11 mouse cellular contexts compared by ENCODE assay signal in the genomic region with DNA sequence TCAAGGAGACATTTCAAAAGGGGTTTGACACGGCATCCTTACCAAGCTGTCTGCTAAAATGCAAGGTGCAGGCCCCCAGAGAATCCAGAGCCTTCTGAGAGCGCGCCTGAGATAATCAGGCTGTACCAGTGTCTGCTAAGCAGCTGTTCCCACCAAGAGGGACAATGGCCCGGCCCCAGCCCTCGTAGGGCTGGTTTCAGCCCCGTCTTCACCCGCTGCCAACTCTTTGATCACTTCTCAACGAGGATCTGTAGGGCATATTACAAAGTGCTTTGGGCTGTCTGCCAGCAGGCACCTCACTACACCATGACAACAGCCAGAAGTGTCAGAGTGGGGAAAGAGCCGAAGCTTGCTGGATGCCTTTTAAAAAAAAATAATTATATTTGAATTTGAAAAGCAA. TPM values are rescaled to one million over a fixed set of nuclear protein-coding genes. Genes with fewer than 3 reads are reported as not detected.
DNase-seq lines count a peak whose midpoint lies in the region; ATAC-seq and TF ChIP-seq lines count a peak whose summit lies in the region.
"Had no signal": no experiment of that assay in that cellular context is flagged by ENCODE, and none has a peak within 500 bp of the region (broad histone marks: within the 10 kb centered on the region; RNA-seq: fewer than 3 reads in every experiment).

No protein-coding gene starts in this region.

- H3K9me3 ChIP-seq in heart, embryonic 11.5 days (replicated peaks; ENCODE audit: control insufficient read depth, low read length), result no peaks in the 10 kb centered on the region
- no peaks in the 10 kb centered on the region for H3K9me3 ChIP-seq in ES-E14 (ENCODE audit: control insufficient read depth, insufficient read depth, low read depth, low read length)
- H3K9me3 ChIP-seq in forebrain, embryonic 10.5 days, result no peaks in the 10 kb centered on the region
- no peaks in the 10 kb centered on the region for H3K9me3 ChIP-seq in lung, embryonic 16.5 days (ENCODE audit: control insufficient read depth, low read length)
- H3K9me3 ChIP-seq: megakaryocyte, embryonic 14.5 days had no signal

- peak overlapping the region; percentile 10; the same call in 1 of the 2 replicates for H3K4me3 ChIP-seq in heart, embryonic 11.5 days (ENCODE audit: low read depth, low read length)
- H3K4me3 ChIP-seq in ES-E14 (ENCODE audit: insufficient read depth in 1 of 2, low read depth in 1 of 2, low read length in 2 of 2, poor library complexity in 1 of 2, severe bottlenecking in 1 of 2), result peak overlapping the region; percentile 47 to 50; a peak in 2 of 4 replicates
- no peak overlapping the region for H3K4me3 ChIP-seq in forebrain, embryonic 10.5 days
- H3K4me3 ChIP-seq in lung, embryonic 16.5 days (ENCODE audit: low read length), result no peak overlapping the region
- H3K4me3 ChIP-seq: megakaryocyte, embryonic 14.5 days had no signal

- H3K36me3 ChIP-seq in heart, embryonic 11.5 days (ENCODE audit: control insufficient read depth, insufficient read depth, low read length), result no peaks in the 10 kb centered on the region
- H3K36me3 ChIP-seq in ES-E14 (ENCODE audit: control insufficient read depth, insufficient read depth, low read length, poor library complexity, severe bottlenecking), result no peaks in the 10 kb centered on the region
- no peaks in the 10 kb centered on the region for H3K36me3 ChIP-seq in forebrain, embryonic 10.5 days (replicated peaks)
- H3K36me3 ChIP-seq in lung, embryonic 16.5 days (ENCODE audit: control insufficient read depth, insufficient read depth, low read length), result no peaks in the 10 kb centered on the region

- H3K9ac ChIP-seq in heart, embryonic 11.5 days (ENCODE audit: low read depth, low read length), result no peak overlapping the region
- H3K9ac ChIP-seq in ES-E14 (ENCODE audit: insufficient read depth, low read depth, low read length, poor library complexity, severe bottlenecking), result no peak overlapping the region
- H3K9ac ChIP-seq in lung, embryonic 16.5 days (ENCODE audit: low read length), result no peak overlapping the region

- H3K4me1 ChIP-seq in heart, embryonic 11.5 days (ENCODE audit: control insufficient read depth, insufficient read depth, low read length), result peaks cover 20% of the 10 kb centered on the region
- H3K4me1 ChIP-seq in ES-E14 (ENCODE audit: control insufficient read depth in 2 of 2, insufficient read depth in 2 of 2, low read length in 2 of 2, poor library complexity in 1 of 2), result peaks cover 1 to 6% of the 10 kb centered on the region in 2 experiments; a peak in 1 of 4 replicates
- peaks cover 37% of the 10 kb centered on the region for H3K4me1 ChIP-seq in forebrain, embryonic 10.5 days
- peaks cover 25% of the 10 kb centered on the region for H3K4me1 ChIP-seq in lung, embryonic 16.5 days (replicated peaks; ENCODE audit: control insufficient read depth, insufficient read depth, low read length)

- H3K27ac ChIP-seq in heart, embryonic 11.5 days (ENCODE audit: low read depth, low read length), result 0 out of 2 replicates have a peak overlapping the region, but pooled peaks have one; percentile 29
- H3K27ac ChIP-seq in ES-E14 (ENCODE audit: insufficient read depth, low read depth, low read length, poor library complexity, severe bottlenecking), result no peak overlapping the region
- H3K27ac ChIP-seq in forebrain, embryonic 10.5 days, result peak overlapping the region; percentile 71; the same call in 1 of the 2 replicates
- H3K27ac ChIP-seq in lung, embryonic 16.5 days (ENCODE audit: low read length), result no peak overlapping the region

- H3K27me3 ChIP-seq in heart, embryonic 11.5 days (ENCODE audit: control insufficient read depth, insufficient read depth, low read length), result peaks cover 59% of the 10 kb centered on the region
- H3K27me3 ChIP-seq in forebrain, embryonic 10.5 days (ENCODE audit: poor library complexity, severe bottlenecking), result peaks cover 66% of the 10 kb centered on the region
- peaks cover 13% of the 10 kb centered on the region for H3K27me3 ChIP-seq in lung, embryonic 16.5 days (ENCODE audit: control insufficient read depth, insufficient read depth, low read depth, low read length)

- in situ Hi-C loops in ES-E14 (cut with MboI; ENCODE audit: low sequenced_read_pairs in 2 of 2, unreplicated experiment in 2 of 2), result no loop called here

- peak overlapping the region; percentile 53 for H3K4me2 ChIP-seq in heart, embryonic 11.5 days
- peak overlapping the region; percentile 26 for H3K4me2 ChIP-seq in lung, embryonic 16.5 days (ENCODE audit: low read depth, low read length)

- no peak; the same call in 1 of the 2 replicates for ATAC-seq in heart, embryonic 11.5 days (replicated peaks; ENCODE audit: insufficient number of reproducible peaks, low FRiP score, low TSS enrichment)
- ATAC-seq in lung, embryonic 16.5 days (ENCODE audit: low read depth), result peak; percentile 65
- ATAC-seq in inflammation-experienced regulatory T-cells, adult 6 months, result no peak
- ATAC-seq: activated CD4-positive, CD25-positive, alpha-beta regulatory T cell, adult 4 months had no signal

- no peak for DNase-seq in heart, adult 18-20 months
- DNase-seq in ES-E14 (ENCODE audit: low read depth, low spot score), result no peak
- DNase-seq in forebrain, embryonic 10.5 days (ENCODE audit: extremely low spot score, low spot score), result no peak
- no peak for DNase-seq in layer of hippocampus, postnatal 14 days (ENCODE audit: low spot score in 2 of 2)
- no peak for DNase-seq in urinary bladder, postnatal 14 days (ENCODE audit: low spot score)
- DNase-seq: layer of hippocampus, adult 9-11 months had no signal

- 17% methylated on average over 9 of the region's 9 CpGs for WGBS in heart, embryonic 11.5 days (ENCODE audit: insufficient replicate concordance)
- WGBS in forebrain, embryonic 10.5 days, result 47% methylated on average over 9 of the region's 9 CpGs
- 14% methylated on average over 9 of the region's 9 CpGs for WGBS in lung, embryonic 16.5 days

TF ChIP-seq in ES-E14, 5 proteins besides CTCF, POLR2A, EP300 and RAD21:
- TF ChIP-seq CHD2 (IDR thresholded peaks at IDR 0.05; ENCODE audit: low read depth, low read length), result no peak
- no peak for TF ChIP-seq MAFK (IDR thresholded peaks at IDR 0.05; ENCODE audit: insufficient read depth, low read depth, low read length)
- TF ChIP-seq HCFC1 (IDR thresholded peaks at IDR 0.05; ENCODE audit: borderline replicate concordance, insufficient read depth, low read length), result no peak
- no peak for TF ChIP-seq ZC3H11A (IDR thresholded peaks at IDR 0.05; ENCODE audit: borderline replicate concordance, low read depth, low read length)
- TF ChIP-seq ZNF384 (IDR thresholded peaks at IDR 0.05; ENCODE audit: low read depth, low read length), result no peak
TF ChIP-seq in ES-E14: peak in this region for 0.

RNA-seq across cellular contexts. Expression of a gene that starts 29.5 kb away (rescaled TPM):
- polyA plus RNA-seq in heart, embryonic 11.5 days (2014; fragmentation: Nextera tagmentation; extraction: Ambion mirVana), result 5.9 and 7.6 TPM in 2 replicates
- 1 to 10 TPM; 8.5 to 9.2 TPM for total RNA-seq in heart, adult 18-20 months (2021)
- total RNA-seq in ES-E14 (2012; rRNA removed), result 11.6 and 15.4 TPM in 2 replicates
- polyA plus RNA-seq in forebrain, embryonic 10.5 days (2016; fragmentation: Nextera tagmentation; extraction: Ambion mirVana), result 11.1 and 12.1 TPM in 2 replicates
- polyA plus RNA-seq in lung, embryonic 16.5 days (2015; fragmentation: Nextera tagmentation; extraction: Ambion mirVana), result 6.9 and 7.2 TPM in 2 replicates
- total RNA-seq in layer of hippocampus, postnatal 14 days (2021), result 10 to 100 TPM; 15.1 to 15.9 TPM
- 1 to 10 TPM; 2.7 to 3.7 (median 3.1) TPM for polyA plus RNA-seq in inflammation-experienced regulatory T-cells, adult 6 months (2017; shearing (Covaris generic))

RNA-seq across cellular contexts. Expression of a gene that starts 29.6 kb away (rescaled TPM):
- polyA plus RNA-seq in heart, embryonic 11.5 days (2014; fragmentation: Nextera tagmentation; extraction: Ambion mirVana), result 2.2 and 2.4 TPM in 2 replicates
- total RNA-seq in heart, adult 18-20 months (2021), result 1 to 10 TPM; 1.3 to 2.2 TPM
- total RNA-seq in ES-E14 (2012; rRNA removed), result 7.9 and 13.4 TPM in 2 replicates
- 4.3 and 4.9 TPM in 2 replicates for polyA plus RNA-seq in forebrain, embryonic 10.5 days (2016; fragmentation: Nextera tagmentation; extraction: Ambion mirVana)
- polyA plus RNA-seq in lung, embryonic 16.5 days (2015; fragmentation: Nextera tagmentation; extraction: Ambion mirVana), result 1.8 and 2.1 TPM in 2 replicates
- 10 to 100 TPM; 84.9 to 92.1 TPM for total RNA-seq in layer of hippocampus, postnatal 14 days (2021)
- polyA plus RNA-seq in inflammation-experienced regulatory T-cells, adult 6 months (2017; shearing (Covaris generic)), result not detected

Comparison
In these comparisons a context has a peak if more than half of its experiments do, and no peak if none do; other contexts are left out.
1. H3K27ac ChIP-seq: peak in heart, embryonic 11.5 days (single experiment) and forebrain, embryonic 10.5 days (single experiment); none in ES-E14 (single experiment) and lung, embryonic 16.5 days (single experiment).
2. H3K4me3 ChIP-seq: peak in heart, embryonic 11.5 days (single experiment) and ES-E14 (2 of 2); none in forebrain, embryonic 10.5 days (single experiment) and lung, embryonic 16.5 days (single experiment).